Mouse (Mus musculus) liver, postnatal 0 days (tissue): Measurements from ENCODE around the gene Tmbim6.

Source experiments
- CTCF ChIP-seq: sonication (generic); IDR thresholded peaks from 2 replicates; pipeline ENCODE4 v1.5.1; 2016; ENCODE audit warnings: antibody characterized with exemption, low read depth
- EP300 ChIP-seq: IDR thresholded peaks from 2 replicates; pipeline ENCODE4 v1.6.1; 2016; ENCODE audit warnings: antibody characterized with exemption, low read depth, mild to moderate bottlenecking

DNA sequence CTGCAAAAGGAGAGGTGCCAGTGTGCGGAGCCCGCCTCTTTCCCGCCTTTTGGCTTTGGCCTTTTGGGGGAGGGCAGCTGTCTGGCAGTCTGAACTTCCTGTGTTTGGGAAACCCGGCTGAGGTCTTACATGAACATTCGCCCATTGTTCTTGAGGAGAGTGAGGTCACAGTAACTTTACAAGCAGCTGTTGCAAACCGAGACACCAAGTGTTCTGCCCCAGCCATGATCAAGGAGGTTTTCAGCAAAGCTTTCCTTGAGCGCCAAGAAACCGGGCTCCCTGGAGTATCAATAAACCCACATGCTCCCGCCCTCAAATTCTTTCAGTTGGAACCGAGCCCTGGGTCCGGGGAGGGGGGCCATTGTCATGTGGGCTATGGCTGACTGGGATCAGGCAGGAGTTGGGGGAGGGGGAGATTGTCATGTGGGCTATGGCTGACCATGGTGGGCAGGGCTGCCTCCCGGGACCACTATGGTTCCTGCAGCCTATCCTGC lies 27.9 kb downstream of the Tmbim6 start:
- TF ChIP-seq EP300, result no peak
- TF ChIP-seq CTCF, result no peak
